Comparison of ENCODE assay signal across 8 mouse cellular contexts in genomic region chr17:35257824-35258491, GRCm38 (mm10). TPM values are rescaled to one million over a fixed set of nuclear protein-coding genes. Genes with fewer than 3 reads are reported as not detected.
DNase-seq lines count a peak whose midpoint lies in the region; ATAC-seq lines count a peak whose summit lies in the region.

No protein-coding gene starts in this region.

- 18% methylated on average over 17 of the region's 17 CpGs for WGBS in intestine, embryonic 14.5 days

- H3K4me3 ChIP-seq in intestine, embryonic 14.5 days (ENCODE audit: low read depth, low read length), result 0 out of 2 replicates have a peak overlapping the region, but pooled peaks have one; percentile 8

- H3K36me3 ChIP-seq in intestine, embryonic 14.5 days (ENCODE audit: control insufficient read depth, insufficient read depth, low read length), result peaks cover 14% of the 10 kb centered on the region

- peaks cover 13% of the 10 kb centered on the region for H3K27me3 ChIP-seq in intestine, embryonic 14.5 days (replicated peaks; ENCODE audit: control insufficient read depth, insufficient read depth, low read length)

- no peak overlapping the region for H3K9ac ChIP-seq in intestine, embryonic 14.5 days (ENCODE audit: low read length)

- no peak overlapping the region for H3K27ac ChIP-seq in intestine, embryonic 14.5 days (ENCODE audit: low read depth)

- intact Hi-C loops in gastrocnemius, postnatal 36 days (cut with DNase I), result loop anchor here (2.0 kb wide), 1 partner anchor 17 kb away; no protein-coding TSS in a partner anchor
- intact Hi-C loops in left cerebral cortex, postnatal 14 days (cut with DNase I), result loop anchor here (2.0 to 5.0 kb wide), 2 partner anchors 17 to 44 kb away; no protein-coding TSS in a partner anchor

- peak overlapping the region; percentile 38 for H3K4me2 ChIP-seq in intestine, embryonic 14.5 days (ENCODE audit: low read length)

- peak; percentile 96 to 98 for DNase-seq in adrenal gland, adult 18-20 months (ENCODE audit: low spot score in 2 of 2)
- peak; percentile 85 for DNase-seq in embryo, embryonic 11.5 days (ENCODE audit: low read depth, low spot score)
- DNase-seq in gastrocnemius, postnatal 36 days, result peak; percentile 92 to 99
- DNase-seq in intestine, embryonic 14.5 days (ENCODE audit: low spot score), result peak; percentile 87
- DNase-seq in left cerebral cortex, postnatal 14 days (ENCODE audit: low spot score in 2 of 2), result peak; percentile 96 to 97
- peak; percentile 90 for DNase-seq in right cerebral cortex, postnatal 14 days
- peak; percentile 90 for DNase-seq in urinary bladder, postnatal 25 days (ENCODE audit: low spot score)

- no peaks in the 10 kb centered on the region for H3K4me1 ChIP-seq in intestine, embryonic 14.5 days (replicated peaks; ENCODE audit: control insufficient read depth, insufficient read depth, low read length)

- no peaks in the 10 kb centered on the region for H3K9me3 ChIP-seq in intestine, embryonic 14.5 days (ENCODE audit: control insufficient read depth, low read length)

- no peak for ATAC-seq in intestine, embryonic 14.5 days (replicated peaks; ENCODE audit: low FRiP score, low TSS enrichment, low read depth)
- ATAC-seq in megakaryocyte-erythroid progenitor cell, adult 5-6 weeks (replicated peaks; ENCODE audit: low FRiP score, low TSS enrichment, poor library complexity, severe bottlenecking), result peak; percentile 59

RNA-seq across cellular contexts. Expression of gene H2-D1, which starts 4.6 kb away (rescaled TPM):
- total RNA-seq in adrenal gland, adult 18-20 months (2021), result 100 to 1,000 TPM; 219 to 653 TPM
- total RNA-seq in gastrocnemius, postnatal 36 days (2021), result 10 to 100 TPM; 28.2 to 39.1 TPM
- 102 and 108 TPM in 2 replicates for polyA plus RNA-seq in intestine, embryonic 14.5 days (2014; fragmentation: Nextera tagmentation; extraction: Ambion mirVana)
- 10 to 100 TPM; 18.1 to 18.5 TPM for total RNA-seq in left cerebral cortex, postnatal 14 days (2021)
- total RNA-seq in megakaryocyte-erythroid progenitor cell, adult 5-6 weeks (2014; fragmentation: Nextera tagmentation), result 237 and 344 TPM in 2 replicates
- 289 and 334 TPM in 2 replicates for total RNA-seq in megakaryocyte-erythroid progenitor cell, adult 5-6 weeks (2017)

RNA-seq across cellular contexts. Expression of gene Ddx39b, which starts 16.4 kb away (rescaled TPM):
- total RNA-seq in adrenal gland, adult 18-20 months (2021), result 100 to 1,000 TPM; 195 to 213 TPM
- 10 to 100 TPM; 67.7 to 83.0 TPM for total RNA-seq in gastrocnemius, postnatal 36 days (2021)
- 458 and 500 TPM in 2 replicates for polyA plus RNA-seq in intestine, embryonic 14.5 days (2014; fragmentation: Nextera tagmentation; extraction: Ambion mirVana)
- total RNA-seq in left cerebral cortex, postnatal 14 days (2021), result 100 to 1,000 TPM; 221 to 230 TPM
- total RNA-seq in megakaryocyte-erythroid progenitor cell, adult 5-6 weeks (2014; fragmentation: Nextera tagmentation), result 488 and 550 TPM in 2 replicates
- total RNA-seq in megakaryocyte-erythroid progenitor cell, adult 5-6 weeks (2017), result 211 and 221 TPM in 2 replicates

RNA-seq across cellular contexts. Expression of gene Nfkbil1, which starts 22.4 kb away (rescaled TPM):
- total RNA-seq in adrenal gland, adult 18-20 months (2021), result 10 to 100 TPM; 12.4 to 15.3 TPM
- 1 to 10 TPM; 5.5 to 8.7 TPM for total RNA-seq in gastrocnemius, postnatal 36 days (2021)
- polyA plus RNA-seq in intestine, embryonic 14.5 days (2014; fragmentation: Nextera tagmentation; extraction: Ambion mirVana), result 3.1 and 4.3 TPM in 2 replicates
- total RNA-seq in left cerebral cortex, postnatal 14 days (2021), result 10 to 100 TPM; 12.2 to 14.3 TPM
- 8.8 and 10.1 TPM in 2 replicates for total RNA-seq in megakaryocyte-erythroid progenitor cell, adult 5-6 weeks (2014; fragmentation: Nextera tagmentation)
- 3.5 and 10.1 TPM in 2 replicates for total RNA-seq in megakaryocyte-erythroid progenitor cell, adult 5-6 weeks (2017)

RNA-seq across cellular contexts. Expression of gene Atp6v1g2, which starts 24.5 kb away (rescaled TPM):
- 1 to 10 TPM; 4.7 to 5.3 TPM for total RNA-seq in adrenal gland, adult 18-20 months (2021)
- total RNA-seq in gastrocnemius, postnatal 36 days (2021), result 1 to 10 TPM; 1.7 to 2.4 TPM
- polyA plus RNA-seq in intestine, embryonic 14.5 days (2014; fragmentation: Nextera tagmentation; extraction: Ambion mirVana), result 5.8 and 5.9 TPM in 2 replicates
- total RNA-seq in left cerebral cortex, postnatal 14 days (2021), result 100 to 1,000 TPM; 454 to 455 TPM
- total RNA-seq in megakaryocyte-erythroid progenitor cell, adult 5-6 weeks (2014; fragmentation: Nextera tagmentation), result 4.5 and 8.0 TPM in 2 replicates
- 0.99 and 2.2 TPM in 2 replicates for total RNA-seq in megakaryocyte-erythroid progenitor cell, adult 5-6 weeks (2017)

RNA-seq across cellular contexts. Expression of gene Gm16181, which starts 37.3 kb away (rescaled TPM):
- not detected for total RNA-seq in adrenal gland, adult 18-20 months (2021)
- not detected for total RNA-seq in gastrocnemius, postnatal 36 days (2021)
- 0.39 and 0.88 TPM in 2 replicates for polyA plus RNA-seq in intestine, embryonic 14.5 days (2014; fragmentation: Nextera tagmentation; extraction: Ambion mirVana)
- total RNA-seq in left cerebral cortex, postnatal 14 days (2021), result not detected
- total RNA-seq in megakaryocyte-erythroid progenitor cell, adult 5-6 weeks (2014; fragmentation: Nextera tagmentation), result not detected in 2 replicates
- total RNA-seq in megakaryocyte-erythroid progenitor cell, adult 5-6 weeks (2017), result not detected in 2 replicates

Comparison
In these comparisons a context has a peak if more than half of its experiments do, and no peak if none do; other contexts are left out.
1. RNA of gene H2-D1, which starts 4.6 kb away (total RNA-seq): 219 to 653 TPM in adrenal gland, adult 18-20 months and 237 to 344 TPM in megakaryocyte-erythroid progenitor cell, adult 5-6 weeks; 28.2 to 39.1 TPM in gastrocnemius, postnatal 36 days and 18.1 to 18.5 TPM in left cerebral cortex, postnatal 14 days; every median in the first group is over 4 times any median in the second.
2. Peak in every context shown above with its lines, with median percentiles within 50 percentile points of each other: DNase-seq.